Mouse (Mus musculus) neural tube, embryonic 14.5 days (tissue): ENCODE data around the gene Hrh1. TPM values are rescaled to one million over a fixed set of nuclear protein-coding genes. Genes with fewer than 3 reads are reported as not detected.

Experiments used
- ATAC-seq: fragments of 200-750 bp; cut with Nextera tagmentation; 2 replicates; pipeline ENCODE4 v1.8.0; 2017; ENCODE audit warnings: low read depth, mild to moderate bottlenecking, moderate TSS enrichment, moderate library complexity
- H3K27ac ChIP-seq: fragments of 300-500 bp; sonication (generic); 2 replicates; pipeline ENCODE4 v1.5.1; 2014; ENCODE audit warnings: low read depth, mild to moderate bottlenecking, control low read depth, low read length, moderate library complexity, mixed read lengths
- H3K27me3 ChIP-seq: fragments of 300-500 bp; sonication (generic); 2 replicates; pipeline ENCODE4 v1.6.1; 2014; ENCODE audit warnings: low read length; ENCODE audit not compliant: control insufficient read depth, insufficient read depth
- H3K36me3 ChIP-seq: fragments of 300-500 bp; sonication (generic); 2 replicates; pipeline ENCODE4 v1.6.1; 2014; ENCODE audit warnings: low read length, mixed read lengths; ENCODE audit not compliant: control insufficient read depth, insufficient read depth
- H3K4me1 ChIP-seq: fragments of 300-500 bp; sonication (generic); 2 replicates; pipeline ENCODE4 v1.6.1; 2014; ENCODE audit warnings: low read length; ENCODE audit not compliant: control insufficient read depth, insufficient read depth
- H3K4me2 ChIP-seq: fragments of 300-500 bp; sonication (generic); 2 replicates; pipeline ENCODE4 v1.6.1; 2014; ENCODE audit warnings: mild to moderate bottlenecking, low read depth, low read length, control low read depth
- H3K4me3 ChIP-seq: fragments of 300-500 bp; sonication (generic); 2 replicates; pipeline ENCODE4 v1.5.1; 2014; ENCODE audit warnings: low read depth, low read length, control low read depth, mixed read lengths
- H3K9ac ChIP-seq: fragments of 300-500 bp; sonication (generic); replicated peaks from 2 replicates; pipeline ENCODE4 v1.6.1; 2014; ENCODE audit warnings: low read depth, mild to moderate bottlenecking, control low read depth, low read length, mixed read lengths
- H3K9me3 ChIP-seq: fragments of 300-500 bp; sonication (generic); 2 replicates; pipeline ENCODE4 v1.6.1; 2016; ENCODE audit warnings: low read length; ENCODE audit not compliant: control insufficient read depth
- WGBS: fragments of 180-500 bp; shearing (Covaris S2); extraction: QIAGEN DNeasy Blood & Tissue Kit; methylation state at CpG from one replicate; pipeline ENCODE4 v1.1.7; 2014; 5-methylcytosine and 5-hydroxymethylcytosine counted together
- polyA plus RNA-seq: library from polyadenylated mRNA; unstranded; fragments of >200 nt; fragmentation: Nextera tagmentation; extraction: Ambion mirVana; gene quantifications from 2 replicates; pipeline ENCODE4 v1.2.1, GENCODE M21; 2014

Hrh1 gene
- polyA plus RNA-seq, 1 experiment from 2014 or later = 0.35 TPM

GRCm38 (mm10) chr6:114372741-114373140 is 25.0 kb upstream of the Hrh1 start:
- no peaks in the 10 kb centered on the region for H3K4me1 ChIP-seq
- H3K9me3 ChIP-seq = no peaks in the 10 kb centered on the region
- H3K36me3 ChIP-seq = no peaks in the 10 kb centered on the region
- no peak overlapping the region for H3K27ac ChIP-seq
- no peak overlapping the region for H3K4me3 ChIP-seq
- H3K4me2 ChIP-seq = no peak overlapping the region
- H3K27me3 ChIP-seq = no peaks in the 10 kb centered on the region
- no peak for ATAC-seq
- H3K9ac ChIP-seq = no peak overlapping the region
- WGBS = 89% methylated on average over 7 of the region's 7 CpGs

GRCm38 (mm10) chr6:114380872-114381271 is 16.9 kb upstream of the Hrh1 start:
- no peak overlapping the region for H3K4me2 ChIP-seq
- no peak overlapping the region for H3K27ac ChIP-seq
- H3K9ac ChIP-seq = no peak overlapping the region
- H3K4me1 ChIP-seq = no peaks in the 10 kb centered on the region
- no peak for ATAC-seq
- H3K27me3 ChIP-seq = no peaks in the 10 kb centered on the region
- WGBS = 72% methylated on average over 3 of the region's 3 CpGs
- H3K36me3 ChIP-seq = no peaks in the 10 kb centered on the region
- no peaks in the 10 kb centered on the region for H3K9me3 ChIP-seq
- no peak overlapping the region for H3K4me3 ChIP-seq

- WGBS = 78% methylated on average over 6 of the region's 6 CpGs
- H3K27me3 ChIP-seq = no peaks in the 10 kb centered on the region
- H3K36me3 ChIP-seq = no peaks in the 10 kb centered on the region
- ATAC-seq = no peak
- H3K9me3 ChIP-seq = no peaks in the 10 kb centered on the region
- H3K27ac ChIP-seq = no peak overlapping the region
- no peaks in the 10 kb centered on the region for H3K4me1 ChIP-seq
- H3K4me2 ChIP-seq = no peak overlapping the region
- no peak overlapping the region for H3K4me3 ChIP-seq
- no peak overlapping the region for H3K9ac ChIP-seq
Measured at GRCm38 (mm10) chr6:114387320-114387719, 10.4 kb upstream of the Hrh1 start.

GRCm38 (mm10) chr6:114387855-114388254 is 9.9 kb upstream of the Hrh1 start:
- Histone ChIP-seq H3K9me3 (no peaks in the 10 kb centered on the region), H3K27me3 (no peaks in the 10 kb centered on the region), H3K4me3 (no peak overlapping the region), H3K4me2 (no peak overlapping the region), H3K27ac (no peak overlapping the region), H3K36me3 (no peaks in the 10 kb centered on the region), H3K4me1 (no peaks in the 10 kb centered on the region), H3K9ac (no peak overlapping the region)
- 64% methylated on average over 4 of the region's 4 CpGs for WGBS
- ATAC-seq = no peak

- Histone ChIP-seq H3K4me2 (no peak overlapping the region), H3K27me3 (no peaks in the 10 kb centered on the region), H3K27ac (no peak overlapping the region), H3K4me1 (no peaks in the 10 kb centered on the region), H3K4me3 (no peak overlapping the region), H3K9ac (no peak overlapping the region), H3K9me3 (no peaks in the 10 kb centered on the region), H3K36me3 (no peaks in the 10 kb centered on the region)
- no peak for ATAC-seq
- WGBS = 70% methylated on average over 2 of the region's 2 CpGs
Measured at GRCm38 (mm10) chr6:114390129-114390528, 7.6 kb upstream of the Hrh1 start.

GRCm38 (mm10) chr6:114394982-114395381 is 2.8 kb upstream of the Hrh1 start:
- Histone ChIP-seq H3K4me2 (no peak overlapping the region), H3K36me3 (no peaks in the 10 kb centered on the region), H3K27me3 (peaks cover 26% of the 10 kb centered on the region), H3K9me3 (no peaks in the 10 kb centered on the region), H3K4me3 (no peak overlapping the region), H3K27ac (no peak overlapping the region), H3K4me1 (0 out of 2 replicates have a peak, but pooled peaks cover 2% of the 10 kb centered on the region), H3K9ac (no peak overlapping the region)
- ATAC-seq = no peak
- 61% methylated on average over 4 of the region's 4 CpGs for WGBS

- H3K4me3 ChIP-seq = no peak overlapping the region
Measured at GRCm38 (mm10) chr6:114396605-114397004, 1.1 kb upstream of the Hrh1 start.

GRCm38 (mm10) chr6:114397280-114397679 is 456 bp upstream of the Hrh1 start:
- 4% methylated on average over 11 of the region's 11 CpGs for WGBS
- Histone ChIP-seq H3K9me3 (no peaks in the 10 kb centered on the region), H3K4me3 (peak overlapping the region; percentile 44), H3K27me3 (peaks cover 26% of the 10 kb centered on the region), H3K4me1 (0 out of 2 replicates have a peak, but pooled peaks cover 2% of the 10 kb centered on the region), H3K36me3 (no peaks in the 10 kb centered on the region), H3K27ac (no peak overlapping the region), H3K9ac (peak overlapping the region; percentile 47), H3K4me2 (peak overlapping the region; percentile 98)
- ATAC-seq = 0 out of 2 replicates have a peak, but pooled peaks have one; percentile 36

More at GRCm38 (mm10) chr6:114396605-114397004, 1.1 kb upstream of the Hrh1 start:
- 66% methylated on average over 4 of the region's 4 CpGs for WGBS
- Histone ChIP-seq H3K4me1 (0 out of 2 replicates have a peak, but pooled peaks cover 2% of the 10 kb centered on the region), H3K9me3 (no peaks in the 10 kb centered on the region), H3K36me3 (no peaks in the 10 kb centered on the region), H3K27me3 (peaks cover 26% of the 10 kb centered on the region), H3K4me2 (no peak overlapping the region), H3K9ac (no peak overlapping the region), H3K27ac (no peak overlapping the region)
- no peak for ATAC-seq

GRCm38 (mm10) chr6:114398626-114399025 is 890 bp downstream of the Hrh1 start:
- Histone ChIP-seq H3K27me3 (peaks cover 26% of the 10 kb centered on the region), H3K27ac (no peak overlapping the region), H3K4me3 (no peak overlapping the region), H3K4me1 (0 out of 2 replicates have a peak, but pooled peaks cover 2% of the 10 kb centered on the region), H3K9me3 (no peaks in the 10 kb centered on the region), H3K9ac (no peak overlapping the region), H3K36me3 (no peaks in the 10 kb centered on the region), H3K4me2 (no peak overlapping the region; the same call in 1 of the 2 replicates)
- no peak for ATAC-seq
- WGBS = 5% methylated on average over 9 of the region's 9 CpGs
